Mouse (Mus musculus) bone marrow macrophage, adult 2 months (primary cell): ENCODE measurements around the gene Lyrm2.

ENCODE experiments used
- CTCF ChIP-seq: IDR thresholded peaks from 2 replicates; pipeline ENCODE4 v1.5.1; 2012; ENCODE audit warnings: low read depth, mild to moderate bottlenecking, low read length, moderate library complexity
- POLR2A ChIP-seq: IDR thresholded peaks from 2 replicates; pipeline ENCODE4 v1.6.1; 2012; ENCODE audit warnings: mild to moderate bottlenecking, low read depth, low read length, borderline replicate concordance

DNA sequence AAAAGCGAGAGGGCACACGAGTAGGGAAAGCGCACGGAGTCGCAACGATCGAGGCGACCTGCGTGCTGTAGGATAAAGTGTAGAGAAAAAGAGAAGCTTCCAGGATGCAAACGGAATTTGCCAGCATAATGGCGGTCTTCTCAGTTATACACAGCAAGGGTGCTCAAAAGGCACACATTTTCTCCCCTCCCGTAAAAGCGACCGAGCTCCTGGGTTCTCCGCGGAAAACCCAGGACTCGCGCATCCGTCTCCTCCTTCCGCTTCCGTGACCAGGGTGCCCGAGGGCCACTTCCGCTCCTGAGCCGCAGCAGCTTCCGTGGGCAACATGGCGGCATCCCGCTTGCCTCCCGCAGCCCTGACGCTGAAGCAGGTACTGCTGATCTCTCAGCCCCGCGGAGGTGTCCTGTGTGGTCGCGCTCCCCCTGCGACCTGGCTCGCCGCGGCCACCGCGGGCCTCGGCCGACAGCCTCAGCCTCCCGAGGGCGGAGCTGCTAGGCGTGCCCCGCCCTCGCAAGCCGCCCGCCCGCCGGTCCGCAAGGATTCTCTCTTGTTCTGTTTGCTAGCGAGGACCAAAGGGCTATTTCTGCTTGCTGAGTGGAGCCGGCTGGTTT, at the start of gene Lyrm2:
- TF ChIP-seq POLR2A (no peak), CTCF (no peak)
